Mouse (Mus musculus): ENCODE data around the gene Zfp94. TPM values are rescaled to one million over a fixed set of nuclear protein-coding genes. Genes with fewer than 3 reads are reported as not detected.

The Zfp94 gene
- total and polyA plus RNA-seq, 3 experiments: 5.9 to 6.9 TPM; not detected in 1

- H3K27me3 ChIP-seq (ENCODE audit: control insufficient read depth in 1 of 2, insufficient read depth in 2 of 2, low read length in 2 of 2): no peaks in the 10 kb centered on the region; a peak in 1 of 4 replicates
- no peak overlapping the region for H3K4me3 ChIP-seq (ENCODE audit: control insufficient read depth in 1 of 2, insufficient read depth in 1 of 2, low read depth in 2 of 2, low read length in 2 of 2)
- H3K9me3 ChIP-seq (replicated peaks; ENCODE audit: insufficient read depth, low read length): no peaks in the 10 kb centered on the region
- H3K4me1 ChIP-seq (ENCODE audit: control insufficient read depth in 1 of 2, insufficient read depth in 2 of 2, low read length in 2 of 2): no peaks in the 10 kb centered on the region
- no peak overlapping the region for H3K9ac ChIP-seq (ENCODE audit: control insufficient read depth, low read depth, low read length, poor library complexity, severe bottlenecking)
- no peaks in the 10 kb centered on the region for H3K79me2 ChIP-seq (ENCODE audit: control insufficient read depth, insufficient read depth, low read length, poor library complexity)
- H3K27ac ChIP-seq (ENCODE audit: control insufficient read depth, low read depth, low read length): no peak overlapping the region
- H3K36me3 ChIP-seq (ENCODE audit: control insufficient read depth in 1 of 2, insufficient read depth in 2 of 2, low read length in 2 of 2): no peaks in the 10 kb centered on the region
- TF ChIP-seq MYC (IDR thresholded peaks at IDR 0.05; ENCODE audit: low read depth, low read length) (no peak), ELF1 (IDR thresholded peaks at IDR 0.05; ENCODE audit: low read depth, low read length) (no peak), TAL1 (IDR thresholded peaks at IDR 0.05; ENCODE audit: low read length) (no peak), CHD1 (IDR thresholded peaks at IDR 0.05; ENCODE audit: low read depth, low read length) (no peak), ZKSCAN1 (IDR thresholded peaks at IDR 0.05; ENCODE audit: low read depth, low read length) (no peak), SIN3A (IDR thresholded peaks at IDR 0.05; ENCODE audit: low read length) (no peak), HCFC1 (IDR thresholded peaks at IDR 0.05; ENCODE audit: low read depth, low read length) (no peak), E2F4 (IDR thresholded peaks at IDR 0.05; ENCODE audit: borderline replicate concordance, low read depth, low read length) (no peak), RCOR1 (IDR thresholded peaks at IDR 0.05; ENCODE audit: low read depth, low read length) (no peak), ZC3H11A (IDR thresholded peaks at IDR 0.05; ENCODE audit: low read depth, low read length) (no peak), POLR2AphosphoS5 (IDR thresholded peaks at IDR 0.05; ENCODE audit: borderline replicate concordance, low read depth, low read length) (no peak), MYB (IDR thresholded peaks at IDR 0.05; ENCODE audit: low read depth, low read length) (no peak), MAFK (IDR thresholded peaks at IDR 0.05; ENCODE audit: borderline replicate concordance, low read depth, low read length) (no peak)
- DNase-seq (ENCODE audit: low read depth, low spot score): no peak
Observed at GRCm38 (mm10) chr7:24268176-24269155, 48.0 kb downstream of the Zfp94 start.

DNA sequence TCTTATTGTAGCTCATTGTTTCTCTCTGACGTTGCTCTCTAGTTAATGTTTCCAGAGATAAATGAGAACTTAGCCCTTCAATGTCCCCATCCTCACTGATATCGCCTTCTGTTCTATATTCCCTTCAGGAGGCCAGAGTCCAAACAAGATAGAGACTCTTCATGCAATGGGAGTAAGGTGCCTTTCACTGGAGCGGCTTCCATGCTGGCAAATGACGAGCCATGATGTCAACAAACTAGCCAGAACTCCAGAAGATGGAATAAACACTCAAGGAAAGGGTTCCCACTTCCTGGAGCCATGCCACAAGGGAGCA, 56.5 kb downstream of the Zfp94 start:
- Histone ChIP-seq H3K4me3 (ENCODE audit: control insufficient read depth in 1 of 2, insufficient read depth in 1 of 2, low read depth in 2 of 2, low read length in 2 of 2) (no peak overlapping the region), H3K9me3 (replicated peaks; ENCODE audit: insufficient read depth, low read length) (no peaks in the 10 kb centered on the region), H3K27me3 (ENCODE audit: control insufficient read depth in 1 of 2, insufficient read depth in 2 of 2, low read length in 2 of 2) (no peaks in the 10 kb centered on the region), H3K27ac (ENCODE audit: control insufficient read depth, low read depth, low read length) (no peak overlapping the region), H3K9ac (ENCODE audit: control insufficient read depth, low read depth, low read length, poor library complexity, severe bottlenecking) (no peak overlapping the region), H3K79me2 (ENCODE audit: control insufficient read depth, insufficient read depth, low read length, poor library complexity) (no peaks in the 10 kb centered on the region), H3K36me3 (ENCODE audit: control insufficient read depth in 1 of 2, insufficient read depth in 2 of 2, low read length in 2 of 2) (no peaks in the 10 kb centered on the region), H3K4me1 (ENCODE audit: control insufficient read depth in 1 of 2, insufficient read depth in 2 of 2, low read length in 2 of 2) (no peaks in the 10 kb centered on the region)
- DNase-seq (ENCODE audit: low read depth, low spot score): no peak
- TF ChIP-seq NELFE (IDR thresholded peaks at IDR 0.05; ENCODE audit: low read depth, low read length) (no peak), MEF2A (IDR thresholded peaks at IDR 0.05; ENCODE audit: extremely low read depth, insufficient replicate concordance, low read depth, low read length, poor library complexity, severe bottlenecking) (no peak), SMC3 (IDR thresholded peaks at IDR 0.05; ENCODE audit: low read depth, low read length) (no peak), ETS1 (IDR thresholded peaks at IDR 0.05; ENCODE audit: low read depth, low read length) (no peak), UBTF (IDR thresholded peaks at IDR 0.05; ENCODE audit: borderline replicate concordance, insufficient read depth, low read depth, low read length) (no peak), MYB (IDR thresholded peaks at IDR 0.05; ENCODE audit: low read depth, low read length) (no peak), POLR2AphosphoS5 (IDR thresholded peaks at IDR 0.05; ENCODE audit: borderline replicate concordance, low read depth, low read length) (no peak), JUND (IDR thresholded peaks at IDR 0.05; ENCODE audit: low read depth, low read length) (no peak), ZNF384 (IDR thresholded peaks at IDR 0.05; ENCODE audit: low read depth, low read length) (no peak)

Data from MEL (cell line).